Mouse (Mus musculus) cerebellum, postnatal 25 days (tissue): ENCODE measurements around the gene Dock3.
A peak's percentile ranks its signal among the peaks of the same experiment; 100 is the strongest.

Experiments used
- DNase-seq, 2 experiments: peaks; one replicate each; pipeline ENCODE4 v3.0.0; 2021; ENCODE audit warnings: mixed read lengths in 2 of 2

Dock3 gene

DNA sequence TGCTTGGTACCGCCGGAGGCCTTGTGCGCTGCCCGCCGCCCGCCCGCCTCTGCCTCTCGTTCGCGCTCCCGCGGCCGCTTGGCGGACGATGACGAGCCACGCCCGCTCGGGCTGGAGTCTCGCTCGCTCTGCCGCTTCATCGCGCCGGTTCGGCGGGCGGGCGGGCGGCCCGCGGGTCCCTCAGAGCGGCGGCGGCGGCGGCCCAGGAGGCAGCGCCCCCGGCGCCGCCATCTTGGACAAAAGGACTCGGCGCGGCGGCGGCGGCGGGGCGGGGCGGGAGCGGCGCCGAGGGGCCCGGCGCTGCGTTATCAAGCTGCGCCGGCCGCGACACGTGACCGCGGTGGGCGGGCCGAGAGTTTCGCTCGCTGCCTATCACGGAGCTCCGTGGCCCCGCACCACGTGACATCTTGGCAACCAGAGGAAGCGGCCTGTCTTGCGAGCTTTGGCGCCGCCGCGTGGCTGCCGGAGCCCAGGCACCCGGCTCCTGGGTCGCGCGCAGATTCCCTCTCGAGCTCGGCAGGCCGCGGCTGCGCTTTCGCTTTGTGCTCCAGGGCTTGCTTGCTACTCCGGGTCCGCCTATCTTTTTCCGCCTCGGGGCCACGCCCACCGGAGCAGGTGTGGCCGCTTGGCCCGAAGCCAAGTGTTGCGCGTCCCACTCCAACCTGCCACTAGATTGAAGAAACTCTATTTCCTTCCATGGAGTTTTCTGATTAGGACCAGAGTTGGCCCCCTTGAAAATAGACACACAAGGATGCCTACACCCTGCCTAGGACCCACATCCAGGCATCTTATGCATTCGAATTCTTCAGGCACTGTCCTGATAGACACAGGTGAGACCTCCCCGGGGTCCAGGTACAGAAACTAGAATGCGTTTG is 344.6 kb downstream of the Dock3 start, which contains the start of gene Rbm15b:
Gene Rbm15b, minus strand, starts transcription at position 601 of the 875 bp plus-strand sequence.
- DNase-seq, result peak; percentile 98 to 99

DNA sequence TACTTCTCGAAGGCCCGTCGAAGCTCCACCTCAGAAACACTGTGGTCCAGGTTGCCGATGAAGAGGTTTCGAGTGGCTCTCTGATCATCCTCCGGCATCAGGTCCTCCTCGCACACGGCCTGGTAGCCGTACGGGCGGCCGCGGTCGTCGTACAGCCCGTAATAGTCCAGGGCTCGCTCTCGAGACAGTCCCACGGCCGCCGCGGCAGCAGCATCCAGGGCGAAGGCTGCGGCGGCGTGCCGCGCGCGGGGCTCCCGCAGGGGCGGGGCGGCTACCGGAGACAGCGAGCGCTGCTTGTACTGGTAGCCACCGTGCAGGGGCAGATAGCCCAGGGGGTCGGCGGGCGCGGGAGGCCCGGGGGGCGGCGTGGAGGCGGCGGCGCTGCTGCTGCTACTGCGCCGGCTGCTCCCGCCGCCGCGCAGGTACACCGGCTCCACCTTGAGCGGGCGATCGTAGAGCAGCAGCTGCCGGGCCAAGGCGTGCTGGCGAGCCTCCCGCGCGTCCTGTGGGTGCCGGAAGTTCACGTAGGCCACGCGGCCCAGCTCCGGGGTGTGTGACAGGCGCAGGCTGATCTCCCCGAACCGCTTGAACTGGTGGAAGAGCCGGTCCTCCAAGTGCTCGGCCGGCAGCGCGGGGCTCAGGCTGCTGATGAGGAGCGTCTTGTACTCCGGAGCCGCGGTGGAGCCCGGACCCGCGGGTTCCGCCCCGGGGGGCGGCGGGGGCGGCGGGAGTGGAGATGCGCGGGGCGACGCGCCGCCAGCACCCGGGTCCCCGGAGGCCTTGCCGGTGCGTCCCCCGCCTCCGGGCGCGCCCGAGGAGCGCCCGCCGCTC is 345.6 kb downstream of the Dock3 start:
- peak; percentile 73 to 82 for DNase-seq

DNA sequence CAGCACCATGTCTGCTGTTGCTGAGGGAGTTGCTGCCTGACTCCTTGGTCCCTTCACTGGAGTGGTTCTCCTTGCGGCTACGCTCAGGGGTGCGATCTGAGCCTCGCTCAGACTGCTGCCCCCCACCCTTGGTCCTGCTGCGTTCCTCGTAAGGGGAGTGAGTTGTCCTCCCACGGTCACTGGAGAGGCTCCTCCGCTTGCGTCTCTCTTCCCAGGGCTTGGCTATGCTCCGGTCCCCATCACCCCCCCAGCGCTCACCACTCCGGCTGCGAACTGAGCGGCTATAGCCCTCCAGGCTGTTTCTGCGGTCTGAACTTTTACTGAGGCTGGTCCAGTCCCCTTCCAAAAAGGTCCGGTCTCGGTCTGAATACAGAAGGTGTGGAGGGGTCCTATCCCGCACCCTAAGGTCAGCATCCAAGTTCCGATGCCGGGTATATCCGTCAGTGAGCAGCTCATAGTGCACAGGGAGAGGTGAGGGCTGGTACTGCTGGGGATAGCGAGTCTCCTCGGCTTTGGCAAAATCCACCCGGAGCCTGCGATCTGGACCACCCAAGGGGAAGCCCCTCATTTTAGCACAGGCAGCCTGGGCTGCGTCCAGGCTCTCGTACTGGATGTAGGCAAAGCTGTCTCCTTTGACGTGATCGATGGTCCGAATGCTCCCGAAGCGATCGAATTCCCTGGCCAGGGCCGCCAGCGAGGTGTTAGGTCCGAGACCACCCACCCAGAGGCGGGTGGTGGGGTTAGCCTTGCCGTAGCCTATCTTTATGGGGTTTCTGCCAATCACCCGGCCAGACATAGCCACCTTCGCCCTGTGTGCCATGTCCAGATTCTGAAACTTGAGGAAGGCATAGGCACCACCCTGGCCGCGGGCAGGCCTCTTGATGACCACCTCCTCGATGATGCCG is 346.5 kb downstream of the Dock3 start:
- peak; percentile 38 to 39 for DNase-seq

DNA sequence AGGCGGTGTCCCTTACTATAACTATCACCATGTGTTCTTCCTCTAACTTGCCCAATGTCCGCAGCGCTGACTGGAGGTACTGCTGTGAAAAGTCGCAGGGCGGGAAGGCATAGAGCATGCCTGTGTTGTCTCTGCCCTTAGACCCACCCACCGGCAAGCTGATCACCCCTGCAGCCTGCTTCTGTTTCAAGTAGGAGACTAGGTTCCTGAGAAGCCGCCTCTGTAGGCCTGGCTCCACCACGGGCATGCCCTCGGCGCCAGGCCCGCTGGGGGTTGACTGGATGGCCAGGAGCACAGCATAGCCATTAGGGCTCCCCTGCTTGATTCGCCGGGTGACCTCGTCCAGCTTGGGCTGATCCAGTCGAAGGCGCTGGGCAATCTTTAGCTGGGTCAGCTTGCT is 347.4 kb downstream of the Dock3 start:
- DNase-seq, result peak in 1 of 2 experiments; percentile 45

DNA sequence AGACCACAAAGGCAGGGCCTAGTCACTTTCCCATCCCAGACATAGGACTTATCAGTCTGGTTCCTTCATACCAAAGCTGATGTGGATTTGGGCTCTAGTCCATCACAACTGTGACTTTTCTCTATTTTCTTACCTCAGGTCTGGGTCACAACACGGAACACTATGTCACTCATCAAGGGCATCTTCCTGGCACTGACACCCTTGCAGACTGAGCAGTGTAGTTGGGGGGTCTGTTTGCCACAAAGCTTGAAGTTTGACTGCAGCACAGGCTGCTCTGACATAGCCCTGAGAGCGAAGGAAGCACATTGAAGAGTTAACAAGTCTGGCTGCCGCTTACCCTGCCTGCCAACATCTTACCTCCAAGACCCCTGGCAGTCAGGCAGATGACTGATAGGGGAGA is 348.6 kb downstream of the Dock3 start:
- no peak for DNase-seq

DNA sequence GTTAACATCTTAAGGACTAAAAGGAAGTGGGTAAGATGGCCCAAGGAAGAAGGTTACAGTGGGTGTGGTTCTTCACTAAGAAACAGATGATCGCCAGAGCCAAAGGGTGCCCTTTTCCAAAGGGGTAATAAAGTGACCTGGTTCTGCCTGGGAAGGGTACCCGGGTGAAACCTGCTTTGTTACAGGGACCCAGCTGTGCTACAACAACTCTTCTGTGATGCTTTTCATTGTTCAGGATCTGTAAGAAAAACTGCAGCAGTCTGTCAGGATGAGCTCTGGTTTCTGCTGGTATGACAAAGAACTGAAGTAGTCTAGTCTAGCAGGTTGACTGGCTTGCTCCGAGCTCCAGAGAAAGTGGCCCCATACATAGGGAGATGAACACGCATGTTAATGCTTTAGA is 349.5 kb downstream of the Dock3 start:
- no peak for DNase-seq

DNA sequence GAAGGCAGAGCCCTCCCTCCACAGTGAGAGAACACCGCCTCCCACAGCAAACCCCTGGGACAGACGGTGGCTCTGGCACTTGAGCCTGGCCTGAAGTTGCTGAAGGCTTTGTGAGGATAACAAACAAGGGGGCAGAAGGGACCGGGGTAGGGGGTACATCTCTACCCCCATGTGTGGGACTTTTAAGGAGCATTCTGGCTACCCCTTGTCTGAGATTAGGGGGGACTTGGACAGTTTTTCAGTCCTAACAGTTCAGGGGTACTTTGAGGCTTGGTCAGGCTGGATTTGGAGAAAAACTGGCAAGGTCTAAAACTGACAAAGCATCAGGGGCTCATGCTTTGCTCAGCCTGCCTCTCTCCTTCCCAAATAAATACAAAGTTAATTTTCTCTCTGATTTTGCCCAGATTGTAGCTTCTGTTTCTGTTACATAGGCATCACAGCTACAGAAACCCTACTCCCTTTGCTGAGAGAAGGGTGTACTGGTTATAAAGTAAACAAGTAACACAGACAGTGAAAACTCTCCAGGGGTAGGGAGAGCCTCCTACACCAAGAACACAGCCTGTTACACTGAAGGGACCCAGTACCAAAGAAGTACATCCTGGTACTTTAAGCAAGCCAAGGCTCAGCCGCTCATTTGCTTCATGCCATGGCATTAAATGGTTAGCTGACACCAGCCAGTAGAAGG is 350.5 kb downstream of the Dock3 start:
- no peak for DNase-seq

DNA sequence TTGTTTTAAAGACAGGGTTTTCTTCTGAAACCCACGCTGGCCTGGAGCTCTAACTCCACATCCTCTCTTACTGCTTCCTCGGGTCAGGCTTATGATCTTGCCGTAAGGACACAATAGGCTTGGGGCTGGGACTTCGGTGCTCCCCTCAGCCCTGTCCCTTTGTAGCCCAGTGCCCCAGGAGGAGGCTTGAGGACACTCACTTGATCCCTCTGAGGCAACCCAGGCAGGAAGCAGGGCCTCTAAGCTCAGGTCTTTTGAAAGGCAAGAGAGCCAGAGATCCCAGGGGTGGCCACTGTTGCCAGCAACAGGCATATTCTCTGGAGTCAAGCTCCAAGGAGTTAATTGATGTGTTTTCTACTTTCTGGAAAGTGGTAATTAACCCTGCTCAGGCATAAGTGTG is 352.2 kb downstream of the Dock3 start:
- no peak for DNase-seq

DNA sequence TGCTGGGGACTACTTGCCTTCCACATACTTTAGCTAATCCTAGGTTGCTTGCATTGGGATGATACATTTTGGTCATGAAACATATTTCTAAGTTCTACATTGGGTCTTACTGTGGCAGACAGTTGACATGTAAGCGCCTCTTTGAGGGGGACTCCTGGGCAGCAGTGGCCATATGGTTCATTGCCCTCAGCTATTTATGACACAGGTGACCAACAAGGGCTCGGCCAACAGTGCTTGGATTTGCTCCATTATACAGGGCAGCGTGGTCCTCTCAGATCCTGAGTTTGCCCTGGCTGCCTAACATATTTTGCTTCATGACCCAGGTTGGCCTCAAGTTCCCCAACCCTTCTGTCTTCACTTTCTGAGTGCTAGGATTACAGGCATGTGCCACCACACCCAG is 355.0 kb downstream of the Dock3 start:
- peak; percentile 41 to 49 for DNase-seq

DNA sequence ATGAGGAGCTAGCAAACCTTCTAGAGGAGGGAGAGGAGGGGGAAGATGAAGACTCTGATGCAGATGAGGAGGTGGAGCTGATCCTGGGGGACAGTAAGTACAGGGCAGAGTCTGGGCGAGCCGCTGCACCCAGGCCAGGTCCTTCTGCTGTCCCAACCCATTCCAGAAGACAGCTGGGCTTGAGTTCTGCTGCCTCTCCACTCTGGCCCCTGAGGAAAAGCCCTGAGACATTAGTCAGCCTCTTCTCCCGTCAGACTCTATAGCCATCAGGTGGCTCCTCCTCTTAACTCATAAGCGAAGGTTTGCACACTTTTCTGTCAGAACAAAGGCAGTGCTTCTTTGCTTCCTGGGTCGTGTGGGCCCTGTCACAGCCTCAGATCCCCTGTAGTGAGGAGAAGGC is 357.5 kb downstream of the Dock3 start:
- DNase-seq, result no peak

DNA sequence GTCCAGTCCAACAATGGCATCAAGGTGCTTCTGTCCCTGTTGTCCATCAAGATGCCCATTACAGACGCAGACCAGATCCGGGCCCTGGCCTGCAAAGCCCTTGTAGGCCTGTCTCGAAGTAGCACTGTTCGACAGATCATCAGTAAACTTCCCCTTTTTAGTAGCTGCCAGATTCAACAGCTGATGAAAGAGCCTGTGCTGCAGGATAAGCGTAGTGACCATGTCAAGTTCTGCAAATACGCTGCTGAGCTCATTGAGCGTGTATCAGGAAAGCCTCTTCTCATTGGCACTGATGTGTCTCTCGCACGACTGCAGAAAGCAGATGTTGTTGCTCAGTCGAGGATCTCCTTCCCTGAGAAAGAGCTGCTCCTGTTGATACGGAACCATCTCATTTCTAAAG is 373.7 kb downstream of the Dock3 start:
- no peak for DNase-seq

DNA sequence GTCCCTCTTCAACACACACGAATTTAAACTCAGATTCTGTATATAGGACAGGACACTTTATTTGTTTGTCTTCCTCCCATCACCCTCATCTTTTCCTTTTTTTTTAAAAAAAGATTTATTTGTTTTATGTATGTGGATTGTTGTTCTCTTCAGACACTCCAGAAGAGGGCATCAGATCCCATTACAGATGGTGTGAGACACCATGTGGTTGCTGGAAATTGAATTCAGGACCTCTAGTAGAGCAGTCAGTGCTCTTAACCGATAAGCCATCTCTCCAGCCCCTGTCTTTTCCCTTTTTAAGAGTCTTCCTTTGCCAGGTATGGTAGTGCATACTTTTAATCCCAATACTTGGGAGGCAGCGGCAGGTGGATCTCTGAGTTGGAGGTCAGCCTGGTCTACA is 375.0 kb downstream of the Dock3 start:
- DNase-seq, result no peak
